Mouse (Mus musculus) intestine, embryonic 15.5 days (tissue): ENCODE results near the gene Zranb1. TPM values are rescaled to one million over a fixed set of nuclear protein-coding genes. Genes with fewer than 3 reads are reported as not detected.

Source experiments
- ATAC-seq: fragments of 200-750 bp; cut with Nextera tagmentation; 2 replicates; pipeline ENCODE4 v1.8.0; 2017; ENCODE audit warnings: moderate TSS enrichment, moderate library complexity
- H3K27ac ChIP-seq: fragments of 300-500 bp; sonication (generic); 2 replicates; pipeline ENCODE4 v1.5.1; 2015; ENCODE audit warnings: mild to moderate bottlenecking, inconsistent platforms
- H3K27me3 ChIP-seq: fragments of 300-500 bp; sonication (generic); replicated peaks from 2 replicates; pipeline ENCODE4 v1.6.1; 2015; ENCODE audit warnings: inconsistent platforms
- H3K36me3 ChIP-seq: fragments of 300-500 bp; sonication (generic); 2 replicates; pipeline ENCODE4 v1.6.1; 2015; ENCODE audit warnings: inconsistent platforms
- H3K4me1 ChIP-seq: fragments of 300-500 bp; sonication (generic); replicated peaks from 2 replicates; pipeline ENCODE4 v1.6.1; 2015; ENCODE audit warnings: inconsistent platforms
- H3K4me2 ChIP-seq: fragments of 300-500 bp; sonication (generic); replicated peaks from 2 replicates; pipeline ENCODE4 v1.6.1; 2015; ENCODE audit warnings: mild to moderate bottlenecking, inconsistent platforms
- H3K4me3 ChIP-seq: fragments of 300-500 bp; sonication (generic); replicated peaks from 2 replicates; pipeline ENCODE4 v1.5.1; 2015; ENCODE audit warnings: inconsistent platforms
- H3K9ac ChIP-seq: fragments of 300-500 bp; sonication (generic); 2 replicates; pipeline ENCODE4 v1.6.1; 2015; ENCODE audit warnings: inconsistent platforms
- H3K9me3 ChIP-seq: fragments of 300-500 bp; sonication (generic); 2 replicates; pipeline ENCODE4 v1.6.1; 2016; ENCODE audit warnings: inconsistent platforms
- WGBS: fragments of 180-500 bp; shearing (Covaris S2); methylation state at CpG from one replicate; pipeline ENCODE4 v1.1.7; 2015; 5-methylcytosine and 5-hydroxymethylcytosine counted together
- polyA plus RNA-seq: library from polyadenylated mRNA; unstranded; fragments of >200 nt; fragmentation: Nextera tagmentation; extraction: Ambion mirVana; gene quantifications from 2 replicates; pipeline ENCODE4 v1.2.1, GENCODE M21; 2015

Gene Zranb1
- polyA plus RNA-seq, 1 experiment from 2014 or later = 10.6 TPM

DNA sequence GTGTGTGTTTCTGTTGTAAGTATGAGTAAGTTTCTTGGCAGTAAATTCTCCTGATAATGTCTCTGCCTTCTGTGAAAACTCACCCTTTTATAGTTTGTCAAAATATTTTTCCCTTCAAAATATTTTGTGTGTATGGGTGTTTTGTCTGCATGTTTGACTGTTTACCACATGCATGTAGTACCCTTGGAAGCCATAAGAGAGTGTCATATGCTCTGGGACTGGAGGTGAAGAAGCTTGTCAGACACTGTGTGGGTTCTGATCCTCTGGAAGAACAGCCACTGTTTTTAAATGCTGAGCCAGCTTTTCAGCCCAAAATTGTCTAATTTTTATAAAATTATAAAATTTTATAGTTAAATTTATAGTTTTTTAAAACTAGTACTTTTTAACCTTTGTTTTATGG is 3.8 kb downstream of the Zranb1 start:
- no peak overlapping the region for H3K9ac ChIP-seq
- no peaks in the 10 kb centered on the region for H3K27me3 ChIP-seq
- no peak overlapping the region for H3K27ac ChIP-seq
- ATAC-seq = no peak
- H3K4me2 ChIP-seq = no peak overlapping the region
- H3K4me1 ChIP-seq = no peaks in the 10 kb centered on the region
- no peaks in the 10 kb centered on the region for H3K9me3 ChIP-seq
- no peaks in the 10 kb centered on the region for H3K36me3 ChIP-seq
- no peak overlapping the region for H3K4me3 ChIP-seq

DNA sequence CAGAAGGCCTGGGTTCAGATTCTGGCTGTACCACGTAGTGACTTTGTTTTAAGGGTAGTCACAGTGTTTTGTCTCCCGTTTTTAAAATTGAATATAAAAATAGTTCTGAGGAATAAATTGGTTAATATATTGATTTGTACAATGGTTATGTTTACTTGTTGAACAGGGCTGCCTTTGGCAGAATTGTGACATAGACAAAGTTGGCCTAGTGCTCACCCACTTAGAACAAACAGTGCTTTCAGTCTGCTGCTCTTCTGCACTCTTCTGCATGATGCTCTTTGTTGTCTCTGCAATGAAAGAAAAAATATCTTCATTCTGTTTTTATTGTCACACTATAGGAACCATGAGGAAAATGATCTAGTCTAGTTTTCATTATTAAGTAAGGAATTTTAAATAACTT is 8.2 kb downstream of the Zranb1 start:
- no peaks in the 10 kb centered on the region for H3K36me3 ChIP-seq
- H3K27me3 ChIP-seq = no peaks in the 10 kb centered on the region
- H3K9me3 ChIP-seq = no peaks in the 10 kb centered on the region
- H3K4me2 ChIP-seq = no peak overlapping the region
- H3K4me3 ChIP-seq = no peak overlapping the region
- ATAC-seq = no peak
- 75% methylated on average over 2 of the region's 2 CpGs for WGBS
- no peak overlapping the region for H3K27ac ChIP-seq
- no peak overlapping the region for H3K9ac ChIP-seq
- H3K4me1 ChIP-seq = no peaks in the 10 kb centered on the region

DNA sequence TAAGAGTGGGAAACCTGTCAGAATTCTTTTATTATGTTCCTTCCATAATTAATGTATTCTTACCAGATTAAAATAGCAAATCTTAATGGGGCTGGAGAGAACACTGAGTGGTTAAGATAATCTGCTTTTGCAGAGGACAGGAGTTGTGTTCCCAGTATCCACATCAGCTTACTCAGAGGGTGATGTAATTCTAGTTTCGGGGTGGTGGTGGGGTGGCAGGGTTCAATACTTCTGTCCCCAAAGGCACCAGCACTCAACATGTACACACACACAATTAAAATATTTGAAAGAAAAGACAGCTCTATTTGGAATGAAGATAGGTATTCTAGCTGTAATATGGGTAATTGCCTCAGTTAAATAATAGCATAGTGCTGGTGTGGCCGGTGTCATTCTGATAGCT is 9.6 kb downstream of the Zranb1 start:
- WGBS = 81% methylated on average over 2 of the region's 2 CpGs
- H3K36me3 ChIP-seq = no peaks in the 10 kb centered on the region
- no peak overlapping the region for H3K4me2 ChIP-seq
- H3K27ac ChIP-seq = no peak overlapping the region
- H3K9ac ChIP-seq = no peak overlapping the region
- H3K9me3 ChIP-seq = no peaks in the 10 kb centered on the region
- no peaks in the 10 kb centered on the region for H3K4me1 ChIP-seq
- H3K27me3 ChIP-seq = no peaks in the 10 kb centered on the region
- no peak overlapping the region for H3K4me3 ChIP-seq
- no peak for ATAC-seq

GRCm38 (mm10) chr7:132949968-132950367 is 19.0 kb downstream of the Zranb1 start:
- H3K27me3 ChIP-seq = no peaks in the 10 kb centered on the region
- H3K27ac ChIP-seq = no peak overlapping the region
- no peak for ATAC-seq
- WGBS = 78% methylated on average over 4 of the region's 4 CpGs
- no peaks in the 10 kb centered on the region for H3K36me3 ChIP-seq
- H3K9ac ChIP-seq = no peak overlapping the region
- H3K4me1 ChIP-seq = 0 out of 2 replicates have a peak, but pooled peaks cover 5% of the 10 kb centered on the region
- H3K4me3 ChIP-seq = no peak overlapping the region
- H3K9me3 ChIP-seq = no peaks in the 10 kb centered on the region
- H3K4me2 ChIP-seq = no peak overlapping the region

DNA sequence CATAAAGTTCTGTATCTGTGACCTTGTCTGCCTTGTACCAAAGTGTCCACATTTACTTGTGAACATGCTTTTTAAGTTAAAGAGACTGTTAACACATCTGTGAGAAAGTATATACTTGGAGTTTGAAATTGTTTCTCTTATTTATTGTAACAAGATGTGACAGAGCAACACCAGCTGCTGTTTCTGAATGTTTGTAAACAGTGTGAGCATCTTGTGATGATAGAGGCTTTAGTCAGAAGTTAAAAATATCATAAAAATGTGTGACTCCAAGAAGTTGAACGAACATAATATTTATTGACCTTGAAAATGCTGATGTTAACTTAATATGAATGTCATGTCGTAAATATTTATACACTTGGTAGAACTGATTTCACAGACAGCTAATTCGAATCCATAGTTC is 19.7 kb downstream of the Zranb1 start:
- Histone ChIP-seq H3K9ac (no peak overlapping the region), H3K4me2 (no peak overlapping the region), H3K36me3 (no peaks in the 10 kb centered on the region), H3K27me3 (no peaks in the 10 kb centered on the region), H3K27ac (no peak overlapping the region), H3K4me1 (0 out of 2 replicates have a peak, but pooled peaks cover 5% of the 10 kb centered on the region), H3K4me3 (no peak overlapping the region), H3K9me3 (no peaks in the 10 kb centered on the region)
- 62% methylated on average over 3 of the region's 3 CpGs for WGBS
- no peak for ATAC-seq

DNA sequence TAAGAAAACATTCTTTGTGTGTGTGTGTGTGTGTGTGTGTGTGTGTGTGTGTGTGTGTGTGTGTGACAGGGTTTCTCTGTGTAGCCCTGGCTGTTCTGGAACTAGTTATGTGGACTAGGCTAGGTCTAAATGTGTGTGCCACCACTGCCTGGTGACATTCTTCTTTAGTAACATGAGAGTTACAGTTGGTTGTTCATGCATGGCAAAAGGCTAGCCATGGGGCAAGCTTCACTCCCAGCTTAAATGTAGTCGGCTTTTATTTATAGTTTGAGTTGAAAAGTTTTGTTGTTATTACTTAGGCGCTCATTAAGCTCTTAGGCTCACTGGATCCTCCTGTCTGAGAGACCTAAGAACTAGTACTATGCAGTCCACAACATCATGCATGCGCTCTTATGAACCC is 33.5 kb downstream of the Zranb1 start:
- WGBS = 84% methylated on average over 3 of the region's 3 CpGs
- no peak for ATAC-seq

GRCm38 (mm10) chr7:132965707-132966106 is 34.8 kb downstream of the Zranb1 start:
- H3K9me3 ChIP-seq = no peaks in the 10 kb centered on the region
- no peaks in the 10 kb centered on the region for H3K27me3 ChIP-seq
- 79% methylated on average over 2 of the region's 2 CpGs for WGBS
- ATAC-seq = no peak
- H3K9ac ChIP-seq = no peak overlapping the region
- H3K36me3 ChIP-seq = 0 out of 2 replicates have a peak, but pooled peaks cover 3% of the 10 kb centered on the region
- H3K4me1 ChIP-seq = no peaks in the 10 kb centered on the region
- H3K4me3 ChIP-seq = no peak overlapping the region
- no peak overlapping the region for H3K27ac ChIP-seq
- no peak overlapping the region for H3K4me2 ChIP-seq

More for the DNA sequence above, 33.5 kb downstream of the Zranb1 start:
- Histone ChIP-seq H3K36me3 (0 out of 2 replicates have a peak, but pooled peaks cover 3% of the 10 kb centered on the region), H3K4me2 (no peak overlapping the region), H3K4me1 (no peaks in the 10 kb centered on the region), H3K27ac (no peak overlapping the region), H3K27me3 (no peaks in the 10 kb centered on the region), H3K9ac (no peak overlapping the region), H3K4me3 (no peak overlapping the region), H3K9me3 (no peaks in the 10 kb centered on the region)

GRCm38 (mm10) chr7:132972079-132972478 is 41.1 kb downstream of the Zranb1 start:
- no peak for ATAC-seq
- H3K9me3 ChIP-seq = no peaks in the 10 kb centered on the region
- WGBS = 88% methylated on average over 2 of the region's 2 CpGs
- H3K27me3 ChIP-seq = no peaks in the 10 kb centered on the region
- H3K4me1 ChIP-seq = no peaks in the 10 kb centered on the region
- 0 out of 2 replicates have a peak, but pooled peaks cover 3% of the 10 kb centered on the region for H3K36me3 ChIP-seq
- H3K4me2 ChIP-seq = no peak overlapping the region
- no peak overlapping the region for H3K27ac ChIP-seq
- H3K4me3 ChIP-seq = no peak overlapping the region
- H3K9ac ChIP-seq = no peak overlapping the region

DNA sequence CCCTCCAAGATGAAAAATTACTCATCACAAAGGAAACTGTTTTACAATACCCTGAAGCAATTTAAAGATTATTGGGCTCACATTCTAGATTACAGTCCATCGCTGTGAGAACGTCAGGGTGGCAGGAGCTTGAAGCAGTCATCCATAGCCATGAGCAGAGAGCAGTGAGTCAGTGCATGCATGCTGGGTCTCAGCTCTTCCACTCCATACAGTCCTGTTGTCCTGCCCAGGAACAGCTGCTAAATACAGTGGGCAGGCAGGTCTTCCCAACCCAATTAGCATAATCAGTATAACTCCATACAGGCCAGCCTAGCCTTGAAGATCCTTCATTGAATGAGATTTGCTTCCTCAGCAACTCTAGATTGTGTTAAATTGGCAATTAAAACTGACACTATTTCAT is 45.1 kb downstream of the Zranb1 start:
- no peak for ATAC-seq
- Histone ChIP-seq H3K9ac (no peak overlapping the region), H3K4me2 (no peak overlapping the region), H3K27me3 (no peaks in the 10 kb centered on the region), H3K4me1 (no peaks in the 10 kb centered on the region), H3K9me3 (no peaks in the 10 kb centered on the region), H3K27ac (no peak overlapping the region), H3K36me3 (peaks cover 3% of the 10 kb centered on the region; the same call in 1 of the 2 replicates), H3K4me3 (no peak overlapping the region)
- WGBS = 73% methylated on average over 2 of the region's 2 CpGs

DNA sequence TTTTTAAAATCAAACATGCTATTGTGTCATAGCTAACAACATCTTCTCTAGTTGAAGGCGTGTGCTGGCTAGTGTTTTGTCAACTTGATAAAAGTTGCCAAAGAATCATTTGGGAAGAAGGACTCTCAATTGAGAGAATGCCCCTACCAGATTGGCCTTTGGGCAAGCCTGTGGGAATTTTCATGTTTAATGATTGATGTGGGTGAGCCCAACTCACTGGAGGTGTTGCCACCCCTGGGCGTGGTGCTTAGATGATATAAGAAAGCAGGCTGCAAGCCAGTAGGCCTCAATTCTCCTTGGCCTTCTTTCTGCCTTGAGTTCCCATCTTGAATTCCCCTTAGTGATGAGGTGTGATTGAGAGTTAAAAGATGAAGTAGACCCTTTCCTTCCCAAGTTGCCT is 47.0 kb downstream of the Zranb1 start:
- WGBS = 96% methylated on average over 2 of the region's 2 CpGs
- Histone ChIP-seq H3K27ac (no peak overlapping the region), H3K9me3 (no peaks in the 10 kb centered on the region), H3K4me3 (no peak overlapping the region), H3K27me3 (no peaks in the 10 kb centered on the region), H3K4me1 (no peaks in the 10 kb centered on the region), H3K36me3 (peaks cover 3% of the 10 kb centered on the region; the same call in 1 of the 2 replicates), H3K9ac (no peak overlapping the region), H3K4me2 (no peak overlapping the region)
- no peak for ATAC-seq

DNA sequence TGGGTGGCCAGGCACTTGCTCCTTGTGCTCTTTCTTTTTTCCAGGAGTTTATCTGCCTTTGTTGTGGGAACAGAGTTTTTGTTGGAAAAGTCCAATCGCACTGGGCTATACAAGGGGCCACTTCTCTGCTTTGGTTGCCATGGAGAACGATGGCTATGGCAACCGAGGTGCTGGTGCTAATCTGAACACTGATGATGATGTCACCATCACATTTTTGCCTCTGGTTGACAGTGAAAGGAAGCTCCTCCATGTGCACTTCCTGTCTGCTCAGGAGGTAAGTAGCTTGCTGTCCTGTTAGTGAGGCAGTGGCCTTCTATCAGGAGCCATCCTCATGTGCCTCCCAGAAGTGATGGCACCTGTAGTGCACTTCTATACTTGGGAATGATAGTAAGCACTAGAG is 51.7 kb downstream of the Zranb1 start:
- WGBS = 69% methylated on average over 3 of the region's 3 CpGs
- H3K9me3 ChIP-seq = no peaks in the 10 kb centered on the region

GRCm38 (mm10) chr7:132989839-132990238 is 58.9 kb downstream of the Zranb1 start:
- no peak overlapping the region for H3K4me3 ChIP-seq
- WGBS = 75% methylated on average over 5 of the region's 5 CpGs
- peaks cover 31% of the 10 kb centered on the region for H3K36me3 ChIP-seq
- no peak for ATAC-seq
- no peaks in the 10 kb centered on the region for H3K27me3 ChIP-seq
- no peaks in the 10 kb centered on the region for H3K9me3 ChIP-seq
- no peaks in the 10 kb centered on the region for H3K4me1 ChIP-seq
- no peak overlapping the region for H3K27ac ChIP-seq
- no peak overlapping the region for H3K4me2 ChIP-seq
- no peak overlapping the region for H3K9ac ChIP-seq

More for the DNA sequence above, 51.7 kb downstream of the Zranb1 start:
- Histone ChIP-seq H3K27ac (no peak overlapping the region), H3K4me3 (no peak overlapping the region), H3K27me3 (no peaks in the 10 kb centered on the region), H3K4me2 (no peak overlapping the region), H3K4me1 (no peaks in the 10 kb centered on the region), H3K9ac (no peak overlapping the region), H3K36me3 (peaks cover 8% of the 10 kb centered on the region; the same call in 1 of the 2 replicates)
- ATAC-seq = no peak

DNA sequence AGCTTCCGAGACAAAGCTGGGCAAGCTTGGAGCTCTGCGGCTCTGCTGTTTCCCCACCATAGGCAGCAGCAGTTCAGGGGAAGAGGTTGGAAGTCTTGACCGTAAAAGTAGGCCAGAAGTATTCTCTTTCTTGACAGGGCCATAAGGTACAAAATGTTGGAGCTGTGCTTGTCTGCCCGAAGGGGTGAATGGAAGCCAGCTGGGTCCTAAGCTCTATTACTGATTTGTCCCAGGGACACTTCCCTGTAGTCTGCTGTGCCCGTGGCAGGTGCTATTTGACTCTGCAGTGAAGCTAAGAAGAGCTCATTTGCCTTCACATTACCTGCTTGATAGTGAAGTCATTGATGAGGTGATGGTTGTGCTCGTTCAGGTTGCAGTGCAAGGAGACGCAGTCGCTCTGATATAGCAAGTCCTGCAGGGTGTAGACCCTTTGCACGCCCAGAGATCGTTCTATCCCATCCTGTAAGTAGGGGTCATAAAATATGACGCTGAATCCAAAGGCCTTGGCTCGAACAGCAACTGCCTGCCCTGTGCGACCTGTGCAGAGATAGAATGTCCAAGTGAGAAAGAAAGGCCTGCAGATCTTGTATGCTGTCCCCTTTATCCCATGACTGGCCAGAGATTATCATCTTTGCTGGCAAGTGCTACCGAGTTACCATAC is 60.4 kb downstream of the Zranb1 start:
- no peaks in the 10 kb centered on the region for H3K27me3 ChIP-seq
- no peaks in the 10 kb centered on the region for H3K4me1 ChIP-seq
- H3K9ac ChIP-seq = no peak overlapping the region
- ATAC-seq = no peak
- 82% methylated on average over 14 of the region's 14 CpGs for WGBS
- no peak overlapping the region for H3K4me2 ChIP-seq
- no peaks in the 10 kb centered on the region for H3K9me3 ChIP-seq
- H3K36me3 ChIP-seq = peaks cover 36% of the 10 kb centered on the region
- H3K27ac ChIP-seq = no peak overlapping the region
- H3K4me3 ChIP-seq = no peak overlapping the region
